Comparison of ENCODE assay signal across 11 mouse cellular contexts in genomic region chr9:96963443-96964215, GRCm38 (mm10). TPM values are rescaled to one million over a fixed set of nuclear protein-coding genes. Genes with fewer than 3 reads are reported as not detected.
DNase-seq lines count a peak whose midpoint lies in the region; ATAC-seq lines count a peak whose summit lies in the region.
"Had no signal": no experiment of that assay in that cellular context is flagged by ENCODE, and none has a peak within 500 bp of the region (broad histone marks: within the 10 kb centered on the region; RNA-seq: fewer than 3 reads in every experiment).

No protein-coding gene starts in this region.

- H3K27ac ChIP-seq in heart, embryonic 14.5 days (replicated peaks in 1 of 2; ENCODE audit: control insufficient read depth in 1 of 2, insufficient read depth in 1 of 2, low read depth in 2 of 2, low read length in 2 of 2), result peak overlapping the region in 1 of 2 experiments; percentile 76; a peak in 2 of 4 replicates
- peak overlapping the region; percentile 11; the same call in 1 of the 2 replicates for H3K27ac ChIP-seq in midbrain, embryonic 11.5 days (ENCODE audit: low read depth, low read length)
- H3K27ac ChIP-seq in midbrain, embryonic 14.5 days (replicated peaks; ENCODE audit: low read depth, low read length), result no peak overlapping the region
- H3K27ac ChIP-seq in kidney, embryonic 16.5 days (ENCODE audit: low read length), result peak overlapping the region; percentile 77
- no peak overlapping the region for H3K27ac ChIP-seq in liver, embryonic 11.5 days (ENCODE audit: low read depth, low read length)

- 44% methylated on average over 13 of the region's 13 CpGs for WGBS in heart, embryonic 14.5 days
- 32% methylated on average over 13 of the region's 13 CpGs for WGBS in midbrain, embryonic 11.5 days
- WGBS in midbrain, embryonic 14.5 days, result 24% methylated on average over 13 of the region's 13 CpGs
- 41% methylated on average over 13 of the region's 13 CpGs for WGBS in kidney, embryonic 16.5 days
- 68% methylated on average over 13 of the region's 13 CpGs for WGBS in liver, embryonic 11.5 days

- H3K4me2 ChIP-seq in heart, embryonic 14.5 days (ENCODE audit: low read length), result no peak overlapping the region
- no peak overlapping the region for H3K4me2 ChIP-seq in midbrain, embryonic 11.5 days
- no peak overlapping the region for H3K4me2 ChIP-seq in midbrain, embryonic 14.5 days (ENCODE audit: low read length)
- no peak overlapping the region for H3K4me2 ChIP-seq in kidney, embryonic 16.5 days (replicated peaks; ENCODE audit: low read depth, low read length)
- no peak overlapping the region for H3K4me2 ChIP-seq in liver, embryonic 11.5 days

- H3K9ac ChIP-seq in heart, embryonic 14.5 days (ENCODE audit: low read length), result peak overlapping the region; percentile 44
- no peak overlapping the region for H3K9ac ChIP-seq in midbrain, embryonic 11.5 days (ENCODE audit: low read length)
- H3K9ac ChIP-seq in midbrain, embryonic 14.5 days (replicated peaks; ENCODE audit: low read length), result no peak overlapping the region
- no peak overlapping the region; the same call in 1 of the 2 replicates for H3K9ac ChIP-seq in kidney, embryonic 16.5 days (replicated peaks; ENCODE audit: low read length)
- no peak overlapping the region for H3K9ac ChIP-seq in liver, embryonic 11.5 days (ENCODE audit: low read depth, low read length)
- H3K9ac ChIP-seq: forebrain, postnatal 0 days had no signal

- peaks cover 36 to 40% of the 10 kb centered on the region in 2 experiments for H3K4me1 ChIP-seq in heart, embryonic 14.5 days (ENCODE audit: control insufficient read depth in 2 of 2, insufficient read depth in 2 of 2, low read length in 2 of 2)
- H3K4me1 ChIP-seq in midbrain, embryonic 11.5 days (ENCODE audit: control insufficient read depth, insufficient read depth, low read length), result peaks cover 41% of the 10 kb centered on the region
- peaks cover 23% of the 10 kb centered on the region for H3K4me1 ChIP-seq in midbrain, embryonic 14.5 days (ENCODE audit: control insufficient read depth, insufficient read depth, low read length)
- H3K4me1 ChIP-seq in kidney, embryonic 16.5 days (ENCODE audit: insufficient read depth, low read length), result peaks cover 72% of the 10 kb centered on the region
- H3K4me1 ChIP-seq in liver, embryonic 11.5 days (replicated peaks; ENCODE audit: control insufficient read depth, insufficient read depth, low read length), result no peaks in the 10 kb centered on the region

- DNase-seq in heart, postnatal 14 days, result no peak
- no peak for DNase-seq in midbrain, embryonic 11.5 days (ENCODE audit: low spot score, missing footprints)
- no peak for DNase-seq in midbrain, embryonic 14.5 days
- peak; percentile 87 for DNase-seq in retina, postnatal 1 day
- no peak for DNase-seq in left cerebral cortex, adult 8-10 months (ENCODE audit: low spot score in 2 of 2)
- DNase-seq in liver, embryonic 11.5 days (ENCODE audit: low spot score), result no peak
- DNase-seq: adrenal gland, postnatal 14 days; forebrain, postnatal 0 days had no signal

- intact Hi-C loops in heart, postnatal 14 days (cut with DNase I), result loop anchor here (5.0 kb wide), 1 partner anchor 46 kb away; no protein-coding TSS in a partner anchor

- no peaks in the 10 kb centered on the region for H3K9me3 ChIP-seq in heart, embryonic 14.5 days (ENCODE audit: control insufficient read depth, low read length)
- H3K9me3 ChIP-seq in midbrain, embryonic 11.5 days (ENCODE audit: control insufficient read depth, low read length), result no peaks in the 10 kb centered on the region
- H3K9me3 ChIP-seq in midbrain, embryonic 14.5 days (ENCODE audit: control insufficient read depth, low read length), result no peaks in the 10 kb centered on the region
- H3K9me3 ChIP-seq in kidney, embryonic 16.5 days (ENCODE audit: low read length), result no peaks in the 10 kb centered on the region
- no peaks in the 10 kb centered on the region for H3K9me3 ChIP-seq in liver, embryonic 11.5 days (ENCODE audit: control insufficient read depth, low read length)

- H3K4me3 ChIP-seq in heart, embryonic 14.5 days (ENCODE audit: control insufficient read depth in 1 of 2, insufficient read depth in 1 of 2, low read depth in 1 of 2, low read length in 2 of 2), result no peak overlapping the region
- H3K4me3 ChIP-seq in midbrain, embryonic 11.5 days (ENCODE audit: low read depth, low read length), result no peak overlapping the region
- no peak overlapping the region for H3K4me3 ChIP-seq in midbrain, embryonic 14.5 days (replicated peaks; ENCODE audit: low read depth, low read length)
- no peak overlapping the region for H3K4me3 ChIP-seq in kidney, embryonic 16.5 days (ENCODE audit: low read length)
- H3K4me3 ChIP-seq in liver, embryonic 11.5 days (ENCODE audit: low read depth, low read length), result no peak overlapping the region

- H3K36me3 ChIP-seq in heart, embryonic 14.5 days (ENCODE audit: control insufficient read depth, insufficient read depth, low read length), result no peaks in the 10 kb centered on the region
- peaks cover 9% of the 10 kb centered on the region for H3K36me3 ChIP-seq in midbrain, embryonic 11.5 days (ENCODE audit: control insufficient read depth, insufficient read depth, low read length)
- H3K36me3 ChIP-seq in midbrain, embryonic 14.5 days (ENCODE audit: control insufficient read depth, insufficient read depth, low read length), result no peaks in the 10 kb centered on the region
- no peaks in the 10 kb centered on the region for H3K36me3 ChIP-seq in kidney, embryonic 16.5 days (ENCODE audit: insufficient read depth, low read length)
- no peaks in the 10 kb centered on the region for H3K36me3 ChIP-seq in liver, embryonic 11.5 days (ENCODE audit: control insufficient read depth, insufficient read depth, low read length)

- H3K27me3 ChIP-seq in heart, embryonic 14.5 days (ENCODE audit: control insufficient read depth, insufficient read depth, low read length), result no peaks in the 10 kb centered on the region
- H3K27me3 ChIP-seq in midbrain, embryonic 11.5 days (ENCODE audit: control insufficient read depth, insufficient read depth, low read length), result no peaks in the 10 kb centered on the region
- H3K27me3 ChIP-seq in midbrain, embryonic 14.5 days (ENCODE audit: control insufficient read depth, insufficient read depth, low read length), result no peaks in the 10 kb centered on the region
- no peaks in the 10 kb centered on the region; the same call in 1 of the 2 replicates for H3K27me3 ChIP-seq in kidney, embryonic 16.5 days (ENCODE audit: insufficient read depth, low read length)
- H3K27me3 ChIP-seq in liver, embryonic 11.5 days (replicated peaks; ENCODE audit: control insufficient read depth, insufficient read depth, low read length), result no peaks in the 10 kb centered on the region

- ATAC-seq in heart, embryonic 14.5 days (ENCODE audit: insufficient number of reproducible peaks, insufficient read depth, low FRiP score, low read depth), result no peak
- ATAC-seq in midbrain, embryonic 11.5 days (ENCODE audit: low FRiP score), result no peak
- ATAC-seq in midbrain, embryonic 14.5 days (ENCODE audit: low FRiP score, low TSS enrichment), result no peak
- peak; percentile 30; the same call in 1 of the 2 replicates for ATAC-seq in kidney, embryonic 16.5 days (ENCODE audit: low FRiP score, low TSS enrichment)
- no peak for ATAC-seq in liver, embryonic 11.5 days (replicated peaks; ENCODE audit: low FRiP score)
- ATAC-seq: forebrain, postnatal 0 days had no signal

RNA-seq across cellular contexts. Expression of gene Spsb4, which starts 55.0 kb away (rescaled TPM):
- polyA plus RNA-seq in heart, embryonic 14.5 days (2014; fragmentation: Nextera tagmentation; extraction: Ambion mirVana), result 41.9 and 46.3 TPM in 2 replicates
- total RNA-seq in heart, postnatal 14 days (2021), result 1 to 10 TPM; 5.0 to 9.0 TPM
- polyA plus RNA-seq in midbrain, embryonic 11.5 days (2014; fragmentation: Nextera tagmentation; extraction: Ambion mirVana), result 107 and 115 TPM in 2 replicates
- polyA plus RNA-seq in midbrain, embryonic 14.5 days (2014; fragmentation: Nextera tagmentation; extraction: Ambion mirVana), result 33.9 and 38.5 TPM in 2 replicates
- polyA plus RNA-seq in kidney, embryonic 16.5 days (2015; fragmentation: Nextera tagmentation; extraction: Ambion mirVana), result 64.3 and 66.6 TPM in 2 replicates
- total RNA-seq in left cerebral cortex, adult 8-10 months (2022), result 1 to 10 TPM; 3.7 to 5.1 (median 4.4) TPM
- 6.8 and 8.1 TPM in 2 replicates for polyA plus RNA-seq in liver, embryonic 11.5 days (2014; fragmentation: Nextera tagmentation; extraction: Ambion mirVana)
- total RNA-seq: megakaryocyte-erythroid progenitor cell, adult 5-6 weeks had no signal

Comparison
In these comparisons a context has a peak if more than half of its experiments do, and no peak if none do; other contexts are left out.
1. H3K27ac ChIP-seq: peak in midbrain, embryonic 11.5 days (single experiment) and kidney, embryonic 16.5 days (single experiment); none in midbrain, embryonic 14.5 days (single experiment) and liver, embryonic 11.5 days (single experiment).